Mouse (Mus musculus): ENCODE results near the gene Limd2.
"Not testable (repeated sequence)": the region's sequence is repeated elsewhere in the genome, so short reads cannot be mapped to it uniquely, and the experiment has no call there.

Limd2 gene

DNA sequence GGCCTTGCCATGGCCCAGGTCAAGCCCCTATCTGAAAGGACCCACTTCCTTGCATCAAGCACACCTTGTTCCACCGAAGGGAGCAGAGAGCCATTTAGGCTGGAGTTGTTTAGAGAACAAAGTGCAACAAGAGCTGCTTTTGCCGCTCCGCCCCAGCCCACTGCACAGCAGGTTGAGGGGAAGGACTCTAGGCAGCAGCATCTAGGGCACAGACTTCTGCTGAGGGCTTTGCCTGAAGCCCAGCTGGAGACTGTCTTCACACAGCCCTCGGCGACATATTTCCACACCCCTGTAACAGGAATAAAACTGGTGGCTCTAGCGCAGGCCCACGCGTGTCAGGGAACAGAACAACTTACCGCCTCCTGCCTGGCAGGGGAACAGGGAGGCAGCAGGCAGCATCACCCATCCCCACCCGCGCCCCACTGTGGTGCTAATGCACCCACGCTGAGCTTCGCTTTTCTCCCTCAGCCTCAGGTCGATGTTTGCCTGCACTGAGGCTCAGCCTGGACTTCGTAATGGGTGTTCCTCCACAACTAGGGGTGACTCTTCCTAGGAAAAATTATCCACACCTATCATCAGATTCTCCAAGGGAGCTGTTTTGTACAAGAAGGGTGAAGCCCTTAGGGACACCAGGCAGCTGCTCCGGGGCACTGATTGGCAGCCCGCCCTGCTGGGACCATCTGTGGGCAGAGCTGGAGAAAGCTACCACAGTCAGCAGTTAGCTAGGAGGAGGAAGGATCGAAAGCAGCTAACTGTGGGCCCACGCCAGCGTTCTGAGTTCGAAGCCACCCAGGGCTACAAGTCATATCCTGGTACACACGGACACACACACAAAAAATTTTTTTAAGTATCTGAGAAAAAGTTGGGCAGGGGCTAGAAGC lies at the start of gene Limd2, which contains the start of gene Gm10840:
Gene Limd2, minus strand, starts transcription at position 20 of the 881 bp plus-strand sequence.
Gene Gm10840, plus strand, starts transcription at position 10 of the 881 bp plus-strand sequence.
- no peak for DNase-seq (ENCODE audit: extremely low spot score)

GRCm38 (mm10) chr11:106202123-106202465 lies 41.4 kb upstream of the Limd2 start, which contains the start of gene Strada:
Gene Strada (minus strand): TSS chr11:106202168.
- no peak for DNase-seq (ENCODE audit: extremely low spot score)

DNA sequence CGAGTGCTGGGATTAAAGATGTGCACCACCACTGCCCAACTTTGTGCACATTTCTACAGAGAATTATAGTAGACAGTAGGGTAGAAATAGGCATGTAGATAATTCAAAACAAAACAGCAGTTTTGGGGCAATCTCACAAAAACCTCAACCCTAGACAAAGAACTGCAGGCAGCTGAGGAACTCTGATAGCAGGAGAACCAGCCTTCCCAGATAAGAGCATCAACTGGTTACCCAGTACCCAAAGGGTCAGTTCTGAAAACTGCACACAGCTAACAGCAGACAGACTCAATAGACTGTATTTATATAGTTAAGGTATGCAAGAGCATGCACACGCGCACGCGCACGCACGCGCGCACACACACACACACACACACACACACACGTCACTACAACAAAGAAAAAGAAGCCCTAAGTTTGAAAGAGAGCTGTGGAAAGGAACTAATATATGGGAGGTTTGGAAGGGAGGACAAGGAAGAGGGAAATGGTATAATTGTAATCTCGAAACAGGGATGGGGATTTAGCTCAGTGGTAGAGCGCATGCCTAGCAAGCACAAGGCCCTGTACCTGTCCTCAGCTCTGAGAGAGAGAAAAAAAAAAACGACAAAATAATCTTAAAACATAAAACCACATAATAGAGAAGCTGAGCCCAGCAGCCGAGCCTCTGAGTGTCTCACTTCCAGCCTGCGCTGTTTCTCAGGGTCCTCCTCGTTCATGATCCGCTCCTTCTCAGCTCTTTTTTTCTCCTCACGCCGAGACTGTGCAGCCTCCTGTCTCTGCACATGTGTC lies 40.9 kb upstream of the Limd2 start:
- no peak for DNase-seq (ENCODE audit: extremely low spot score)

- no peak for DNase-seq (ENCODE audit: extremely low spot score)
Observed at GRCm38 (mm10) chr11:106200756-106201155, 40.1 kb upstream of the Limd2 start.

- not testable (repeated sequence) for DNase-seq (ENCODE audit: extremely low spot score)
Observed at GRCm38 (mm10) chr11:106199997-106200396, 39.3 kb upstream of the Limd2 start.

- no peak for DNase-seq (ENCODE audit: extremely low spot score)
Observed at GRCm38 (mm10) chr11:106198277-106198676, 37.6 kb upstream of the Limd2 start.

DNA sequence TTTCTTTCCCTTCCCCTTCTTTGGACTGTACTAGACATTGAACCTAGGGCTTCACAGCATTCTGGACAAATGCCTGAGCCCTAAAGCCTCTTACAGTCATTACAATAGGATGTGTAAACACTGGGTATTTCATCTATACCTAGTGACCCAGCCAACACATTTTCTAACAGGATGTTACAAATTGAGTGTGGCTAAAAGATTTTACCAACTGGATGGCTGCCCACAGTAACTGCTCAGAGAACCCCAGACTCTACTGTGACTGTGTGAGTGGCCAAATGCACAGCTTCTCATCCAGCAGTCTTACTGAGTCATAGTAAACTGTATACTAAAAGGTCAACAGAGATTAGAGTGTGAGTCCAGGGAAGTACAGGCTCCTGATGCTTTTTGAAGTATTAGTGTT lies 34.7 kb upstream of the Limd2 start:
- no peak for DNase-seq (ENCODE audit: extremely low spot score)

- no peak for DNase-seq (ENCODE audit: extremely low spot score)
Observed at GRCm38 (mm10) chr11:106194891-106195290, 34.2 kb upstream of the Limd2 start.

DNA sequence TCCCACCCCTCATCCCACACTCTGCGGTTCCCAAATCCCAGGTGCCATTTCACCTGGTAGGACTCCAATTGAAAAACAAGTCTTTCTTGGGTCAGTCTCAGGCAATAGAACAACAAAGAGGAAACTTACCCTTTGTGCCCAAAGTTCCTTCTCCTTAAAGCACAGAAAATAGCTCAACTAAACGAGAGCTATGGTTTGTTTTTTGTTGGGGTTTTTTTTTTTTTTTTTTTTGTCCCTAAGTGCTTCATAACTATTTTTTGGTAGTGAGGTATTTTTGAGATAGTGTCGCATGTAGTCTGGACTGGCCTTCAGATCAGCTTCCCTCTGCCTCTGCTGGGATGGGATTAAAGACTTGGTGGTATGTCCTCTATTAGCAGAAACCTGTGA lies 33.5 kb upstream of the Limd2 start:
- DNase-seq (ENCODE audit: extremely low spot score), result no peak

DNA sequence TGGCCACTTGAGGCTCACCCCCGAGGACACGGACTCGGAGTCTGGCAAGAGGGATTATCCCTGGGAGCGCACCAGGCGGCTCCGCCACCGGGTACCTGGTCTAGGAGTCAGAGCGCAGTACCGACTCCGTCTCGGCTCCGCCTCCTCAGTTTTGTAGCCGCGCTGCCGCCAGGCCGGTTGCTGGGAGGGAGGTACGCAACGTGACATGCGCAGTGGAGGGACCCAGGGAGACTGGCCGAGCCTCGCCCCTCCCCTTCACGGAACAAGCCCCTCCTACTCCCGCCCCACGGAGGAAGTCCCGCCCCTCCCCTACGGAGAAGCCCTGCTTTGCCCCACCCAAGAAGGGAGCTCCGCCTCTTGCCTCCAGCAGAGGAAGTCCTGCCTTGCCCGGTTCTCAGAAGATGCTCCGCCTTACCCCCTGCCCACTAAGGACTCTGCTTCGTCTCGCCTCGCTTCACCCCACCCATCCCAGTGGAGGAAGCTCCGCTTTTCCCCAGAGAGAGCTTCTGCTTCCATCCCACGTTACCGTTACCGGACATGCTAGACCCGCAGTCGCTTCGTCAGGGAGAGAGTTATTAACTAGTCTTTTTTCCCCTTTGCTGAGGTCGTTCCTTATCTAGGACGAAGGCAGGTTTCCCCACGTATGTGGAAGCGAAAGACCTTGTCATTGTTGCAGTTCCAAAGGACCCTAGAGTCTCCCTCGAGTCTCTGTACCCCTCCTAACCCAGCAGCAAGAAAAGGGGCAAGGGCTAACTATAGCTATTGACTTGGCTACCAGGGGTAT lies 32.9 kb upstream of the Limd2 start:
- DNase-seq (ENCODE audit: extremely low spot score), result peak; percentile 100

DNA sequence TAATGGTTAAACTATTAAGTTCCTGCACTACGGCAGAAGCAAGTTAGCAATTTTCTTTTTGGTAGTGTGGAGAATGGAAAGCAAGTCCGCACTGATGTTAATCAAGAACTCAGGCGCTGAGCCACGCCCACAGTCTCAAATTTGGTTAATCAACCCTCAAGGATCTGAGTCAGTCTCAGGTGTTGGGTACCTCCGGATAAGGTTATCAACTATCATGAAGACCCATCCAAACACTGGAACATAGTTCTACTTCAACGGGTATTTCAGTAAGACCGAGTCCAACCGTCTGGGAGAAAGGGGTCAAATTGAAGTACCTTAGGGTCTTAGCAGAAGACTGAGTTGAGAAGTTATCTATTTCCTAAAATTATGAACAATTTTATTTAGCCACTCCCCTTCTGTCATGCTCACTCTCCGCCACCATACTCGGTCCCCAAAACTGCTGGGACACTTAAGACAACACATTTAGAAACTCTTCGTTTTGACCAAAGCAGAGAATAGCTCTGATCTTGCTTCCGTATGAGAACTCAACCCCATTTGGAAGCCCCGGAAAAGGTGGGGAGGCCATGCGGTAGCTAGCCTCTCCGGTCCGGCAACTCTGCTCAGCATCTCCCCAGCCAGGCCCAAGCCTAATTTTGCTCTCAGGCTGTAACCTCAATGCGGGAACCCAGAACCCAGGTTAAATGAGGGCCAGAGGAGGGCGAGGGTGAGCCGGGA lies 32.2 kb upstream of the Limd2 start:
- DNase-seq (ENCODE audit: extremely low spot score), result no peak

DNA sequence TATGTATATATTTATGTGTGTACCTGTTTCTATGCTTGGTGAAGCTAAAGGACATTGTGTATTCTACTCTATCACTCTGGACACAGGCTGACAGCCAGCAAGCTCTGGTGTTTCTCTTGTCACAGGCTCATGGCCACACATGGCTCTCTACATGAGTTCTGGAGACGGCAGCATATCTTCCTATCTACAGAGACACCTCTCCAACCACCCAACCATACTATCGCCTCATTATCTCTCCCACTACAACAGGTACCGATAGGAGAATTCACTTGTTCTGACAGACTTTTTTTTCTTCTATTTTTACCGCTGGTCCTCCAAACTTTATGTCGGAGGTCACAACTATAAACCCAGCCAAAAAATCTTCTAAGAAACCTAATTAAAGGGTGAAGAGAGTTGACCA lies 31.6 kb upstream of the Limd2 start:
- no peak for DNase-seq (ENCODE audit: extremely low spot score)

DNA sequence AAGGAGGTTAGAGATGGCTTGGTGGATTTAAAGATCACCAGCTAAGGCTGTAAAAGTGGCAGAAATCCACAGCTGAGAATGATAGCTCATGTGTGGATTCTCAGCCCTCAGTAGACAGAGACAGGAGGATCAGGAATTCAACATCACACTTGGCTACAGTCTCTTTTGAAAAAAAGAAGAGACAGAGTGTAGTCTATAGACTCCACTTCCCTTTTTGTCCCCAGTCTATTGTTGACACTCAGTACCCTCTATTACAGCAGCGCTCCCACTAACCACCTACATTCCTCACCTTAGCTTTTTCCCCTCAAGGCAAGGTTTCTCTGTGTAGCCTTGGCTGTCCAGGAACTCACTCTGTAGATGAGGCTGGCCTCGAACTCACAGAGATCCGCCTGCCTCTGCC lies 31.1 kb upstream of the Limd2 start:
- DNase-seq (ENCODE audit: extremely low spot score), result no peak

GRCm38 (mm10) chr11:106187326-106187725 lies 26.7 kb upstream of the Limd2 start:
- no peak for DNase-seq (ENCODE audit: extremely low spot score)

DNA sequence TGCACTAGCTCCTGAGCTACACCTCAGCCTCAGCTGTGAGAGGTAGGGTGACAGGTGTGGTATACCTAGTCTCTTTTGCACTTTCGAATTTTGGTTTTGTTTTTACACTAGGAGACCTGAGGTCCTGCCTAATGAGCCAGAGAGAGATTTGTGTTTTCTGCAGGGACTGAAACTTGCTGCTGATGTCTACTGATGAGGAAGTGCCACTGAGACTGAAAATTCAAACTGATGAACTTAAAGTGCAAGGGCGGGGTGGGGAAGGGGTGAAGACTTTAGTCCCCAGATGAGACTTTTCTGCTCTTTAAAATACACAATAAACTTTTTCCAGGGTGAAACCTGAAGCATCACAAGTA lies 19.8 kb upstream of the Limd2 start:
- no peak for DNase-seq (ENCODE audit: extremely low spot score)

GRCm38 (mm10) chr11:106179711-106180448 lies 19.2 kb upstream of the Limd2 start:
- DNase-seq (ENCODE audit: extremely low spot score), result no peak

DNA sequence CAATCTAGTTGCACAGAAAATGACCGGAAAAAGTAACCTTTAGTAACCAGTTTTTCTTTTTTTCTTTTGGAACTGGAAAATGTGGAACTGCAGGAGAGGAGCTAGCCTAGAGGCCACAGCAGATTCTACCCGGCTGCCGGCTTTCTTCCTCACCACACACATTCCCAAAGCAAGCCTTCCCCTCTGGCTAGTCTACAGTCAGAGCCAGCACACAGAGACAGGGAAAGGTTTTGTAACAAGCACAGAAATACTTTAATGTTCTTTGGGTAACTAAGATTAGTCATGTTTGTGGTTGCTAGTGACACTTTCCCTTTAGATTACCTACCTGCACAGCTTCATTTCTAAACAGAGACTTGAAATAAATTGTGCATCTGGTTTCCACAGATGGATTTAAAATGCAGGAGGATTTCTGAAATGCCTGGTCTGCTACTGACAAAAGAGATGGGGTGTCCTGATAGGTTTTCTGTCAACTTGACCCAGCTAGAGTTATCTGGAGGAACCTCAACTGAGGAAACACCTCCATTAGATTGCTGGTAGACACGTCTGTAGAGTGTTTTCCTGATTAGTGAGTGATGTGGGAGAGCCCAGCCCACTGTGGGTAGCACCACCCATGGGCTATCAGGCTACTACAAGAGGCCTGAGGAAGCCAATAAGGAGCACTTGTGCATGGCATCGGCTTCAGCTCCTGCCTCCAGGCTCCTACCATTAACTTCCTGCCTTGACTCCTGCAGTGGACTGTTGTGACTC lies 17.5 kb upstream of the Limd2 start:
- no peak for DNase-seq (ENCODE audit: extremely low spot score)

- DNase-seq (ENCODE audit: extremely low spot score), result no peak
Observed at GRCm38 (mm10) chr11:106176372-106176771, 15.7 kb upstream of the Limd2 start.

GRCm38 (mm10) chr11:106175081-106175480 lies 14.4 kb upstream of the Limd2 start:
- no peak for DNase-seq (ENCODE audit: extremely low spot score)

DNA sequence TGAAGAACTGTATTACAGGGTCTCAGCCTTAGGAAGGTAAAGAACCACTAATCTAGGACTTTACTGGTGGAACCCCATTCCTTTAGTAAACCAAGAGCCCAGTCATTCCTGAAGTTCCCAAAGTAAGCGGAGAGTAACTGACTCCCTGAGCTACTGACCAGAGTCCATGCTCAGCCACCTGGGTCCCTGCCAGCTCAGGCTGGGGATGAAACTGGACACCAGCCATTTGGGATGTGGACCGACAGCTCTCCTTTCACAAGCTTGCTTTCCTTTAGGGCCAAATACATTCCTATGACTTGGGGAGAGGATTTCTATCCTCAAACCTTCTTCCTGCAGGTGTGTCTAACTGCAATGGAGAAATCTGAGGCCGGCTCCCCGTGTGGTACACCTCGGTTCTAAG lies 13.7 kb upstream of the Limd2 start:
- DNase-seq (ENCODE audit: extremely low spot score), result no peak
